Mouse (Mus musculus) liver, embryonic 14.5 days (tissue): ENCODE measurements around the gene Etnk1. TPM values are rescaled to one million over a fixed set of nuclear protein-coding genes. Genes with fewer than 3 reads are reported as not detected.
"Not testable (repeated sequence)": the region's sequence is repeated elsewhere in the genome, so short reads cannot be mapped to it uniquely, and the experiment has no call there.

ENCODE experiments used
- ATAC-seq: fragments of 200-750 bp; cut with Nextera tagmentation; 2 replicates; pipeline ENCODE4 v1.8.0; 2017; ENCODE audit warnings: moderate number of reproducible peaks, mild to moderate bottlenecking, moderate library complexity; ENCODE audit not compliant: insufficient read depth
- DNase-seq, 3 experiments: peaks; one replicate each; pipeline ENCODE4 v3.0.0-alpha.2; 2012 to 2013; ENCODE audit warnings: low read depth in 3 of 3, low spot score in 3 of 3
- H3K27ac ChIP-seq: fragments of 300-500 bp; sonication (generic); 2 replicates; pipeline ENCODE4 v1.5.1; 2014; ENCODE audit warnings: moderate library complexity, mild to moderate bottlenecking, control low read depth, inconsistent platforms
- H3K27me3 ChIP-seq: fragments of 300-500 bp; sonication (generic); 2 replicates; pipeline ENCODE4 v1.6.1; 2014; ENCODE audit warnings: mild to moderate bottlenecking, low read length, moderate library complexity; ENCODE audit not compliant: control insufficient read depth, insufficient read depth
- H3K36me3 ChIP-seq: fragments of 300-500 bp; sonication (generic); replicated peaks from 2 replicates; pipeline ENCODE4 v1.6.1; 2014; ENCODE audit warnings: low read depth; ENCODE audit not compliant: control insufficient read depth, insufficient read depth
- H3K4me1 ChIP-seq, 2 experiments: fragments of 200-500 bp in 1 of 2; fragments of 300-500 bp in 1 of 2; sonication (generic) in 1 of 2; replicated peaks; 2 replicates each; pipeline ENCODE4 v1.6.1; 2012 to 2014; ENCODE audit warnings: antibody characterized with exemption in 1 of 2, inconsistent platforms in 1 of 2, low read length in 1 of 2; ENCODE audit not compliant: control insufficient read depth in 2 of 2, insufficient read depth in 2 of 2
- H3K4me2 ChIP-seq: fragments of 300-500 bp; sonication (generic); 2 replicates; pipeline ENCODE4 v1.6.1; 2014; ENCODE audit warnings: low read depth, mild to moderate bottlenecking, control low read depth, moderate library complexity
- H3K4me3 ChIP-seq, 2 experiments: fragments of 200-500 bp in 1 of 2; fragments of 300-500 bp in 1 of 2; sonication (generic) in 1 of 2; 2 replicates each; pipeline ENCODE4 v1.5.1; 2012 to 2014; ENCODE audit warnings: low read depth in 2 of 2, low read length in 2 of 2, mild to moderate bottlenecking in 2 of 2, control low read depth in 1 of 2, inconsistent platforms in 1 of 2, moderate library complexity in 1 of 2; ENCODE audit not compliant: insufficient read depth in 1 of 2
- H3K9ac ChIP-seq: fragments of 300-500 bp; sonication (generic); replicated peaks from 2 replicates; pipeline ENCODE4 v1.6.1; 2014; ENCODE audit warnings: mild to moderate bottlenecking, control low read depth, moderate library complexity
- H3K9me3 ChIP-seq: fragments of 300-500 bp; sonication (generic); 2 replicates; pipeline ENCODE4 v1.6.1; 2016; ENCODE audit warnings: low read length, mixed read lengths; ENCODE audit not compliant: control insufficient read depth
- CTCF ChIP-seq: IDR thresholded peaks from 2 replicates; pipeline ENCODE4 v1.5.1; 2016; ENCODE audit warnings: antibody characterized with exemption, low read depth, control low read depth
- EP300 ChIP-seq: IDR thresholded peaks from 2 replicates; pipeline ENCODE4 v1.6.1; 2016; ENCODE audit warnings: antibody characterized with exemption, low read depth
- WGBS: fragments of 180-500 bp; shearing (Covaris S2); extraction: QIAGEN DNeasy Blood & Tissue Kit; methylation state at CpG from one replicate; pipeline ENCODE4 v1.1.7; 2014; ENCODE audit not compliant: insufficient replicate concordance; 5-methylcytosine and 5-hydroxymethylcytosine counted together
- polyA plus RNA-seq, 2 experiments: library from polyadenylated mRNA; depleted of rRNA in 1 of 2; stranded (reverse) in 1 of 2; unstranded in 1 of 2; fragments of >200 nt; fragmentation: Nextera tagmentation in 1 of 2; extraction: Ambion mirVana in 1 of 2; gene quantifications; 2 replicates each; pipeline versions ENCODE4 v1.2.1 to v1.2.3; 2012 to 2014

The Etnk1 gene
- polyA plus RNA-seq, 2 experiments = 7.5 to 12.1 TPM

GRCm38 (mm10) chr6:143137341-143137740 is 29.7 kb upstream of the Etnk1 start:
- Histone ChIP-seq H3K27ac (no peak overlapping the region), H3K4me2 (no peak overlapping the region), H3K9ac (no peak overlapping the region), H3K9me3 (no peaks in the 10 kb centered on the region), H3K27me3 (no peaks in the 10 kb centered on the region), H3K4me1 (no peaks in the 10 kb centered on the region), H3K4me3 (no peak overlapping the region), H3K36me3 (no peaks in the 10 kb centered on the region)
- ATAC-seq (no peak), DNase-seq (no peak)
- WGBS = 52% methylated on average over 5 of the region's 5 CpGs
- TF ChIP-seq EP300 = no peak

- Histone ChIP-seq H3K4me2 (no peak overlapping the region), H3K4me3 (no peak overlapping the region), H3K4me1 (no peaks in the 10 kb centered on the region), H3K27me3 (no peaks in the 10 kb centered on the region), H3K9me3 (no peaks in the 10 kb centered on the region), H3K27ac (no peak overlapping the region), H3K9ac (no peak overlapping the region), H3K36me3 (no peaks in the 10 kb centered on the region)
- 63% methylated on average over 2 of the region's 2 CpGs for WGBS
- TF ChIP-seq EP300 (no peak), CTCF (no peak)
- no peak for DNase-seq
- ATAC-seq = no peak
These were observed 27.6 kb upstream of the Etnk1 start for GRCm38 (mm10) chr6:143139417-143139816.

GRCm38 (mm10) chr6:143140884-143141283 is 26.1 kb upstream of the Etnk1 start:
- Histone ChIP-seq H3K4me3 (no peak overlapping the region), H3K4me1 (no peaks in the 10 kb centered on the region), H3K36me3 (no peaks in the 10 kb centered on the region), H3K9me3 (no peaks in the 10 kb centered on the region), H3K4me2 (no peak overlapping the region), H3K9ac (no peak overlapping the region), H3K27me3 (no peaks in the 10 kb centered on the region), H3K27ac (no peak overlapping the region)
- WGBS = 74% methylated on average over 9 of the region's 9 CpGs
- ATAC-seq (no peak), DNase-seq (no peak)
- no peak for TF ChIP-seq CTCF
- no peak for TF ChIP-seq EP300

GRCm38 (mm10) chr6:143141624-143142592 is 25.1 kb upstream of the Etnk1 start:
- not testable (repeated sequence) for H3K4me1 ChIP-seq, H3K4me3 ChIP-seq, DNase-seq, H3K36me3 ChIP-seq, H3K27me3 ChIP-seq, H3K9me3 ChIP-seq, H3K9ac ChIP-seq, H3K27ac ChIP-seq, ATAC-seq, H3K4me2 ChIP-seq
- WGBS = 56% methylated on average over 10 of the region's 10 CpGs

- H3K4me2 ChIP-seq = no peak overlapping the region
- H3K9me3 ChIP-seq = no peaks in the 10 kb centered on the region
- ATAC-seq = no peak
- H3K4me3 ChIP-seq = no peak overlapping the region
- H3K36me3 ChIP-seq = no peaks in the 10 kb centered on the region
- TF ChIP-seq EP300 = no peak
- TF ChIP-seq CTCF = no peak
- no peak overlapping the region for H3K9ac ChIP-seq
- no peaks in the 10 kb centered on the region for H3K27me3 ChIP-seq
- H3K4me1 ChIP-seq = no peaks in the 10 kb centered on the region
- no peak for DNase-seq
- no peak overlapping the region for H3K27ac ChIP-seq
- 68% methylated on average over 4 of the region's 4 CpGs for WGBS
These were observed 24.2 kb upstream of the Etnk1 start for GRCm38 (mm10) chr6:143142861-143143260.
